Mouse (Mus musculus) gastrocnemius, postnatal 10 days (tissue): Measurements from ENCODE around the gene Ube2j2. TPM values are rescaled to one million over a fixed set of nuclear protein-coding genes. Genes with fewer than 3 reads are reported as not detected.

Source experiments
- DNase-seq: peaks from one replicate; pipeline ENCODE4 v3.0.0; 2021; ENCODE audit warnings: mixed read lengths
- microRNA-seq, 2 experiments: library from miRNA; unstranded; fragments of <30 nt; microRNA quantifications; one replicate each; pipeline ENCODE4 v1.2.0; 2021
- total RNA-seq, 2 experiments: library from RNA; stranded (reverse); gene quantifications; 2 replicates each; pipeline ENCODE4 v1.2.3; 2021

The Ube2j2 gene
- total RNA-seq, 2 experiments from 2014 or later: 62.1 to 67.2 TPM

DNA sequence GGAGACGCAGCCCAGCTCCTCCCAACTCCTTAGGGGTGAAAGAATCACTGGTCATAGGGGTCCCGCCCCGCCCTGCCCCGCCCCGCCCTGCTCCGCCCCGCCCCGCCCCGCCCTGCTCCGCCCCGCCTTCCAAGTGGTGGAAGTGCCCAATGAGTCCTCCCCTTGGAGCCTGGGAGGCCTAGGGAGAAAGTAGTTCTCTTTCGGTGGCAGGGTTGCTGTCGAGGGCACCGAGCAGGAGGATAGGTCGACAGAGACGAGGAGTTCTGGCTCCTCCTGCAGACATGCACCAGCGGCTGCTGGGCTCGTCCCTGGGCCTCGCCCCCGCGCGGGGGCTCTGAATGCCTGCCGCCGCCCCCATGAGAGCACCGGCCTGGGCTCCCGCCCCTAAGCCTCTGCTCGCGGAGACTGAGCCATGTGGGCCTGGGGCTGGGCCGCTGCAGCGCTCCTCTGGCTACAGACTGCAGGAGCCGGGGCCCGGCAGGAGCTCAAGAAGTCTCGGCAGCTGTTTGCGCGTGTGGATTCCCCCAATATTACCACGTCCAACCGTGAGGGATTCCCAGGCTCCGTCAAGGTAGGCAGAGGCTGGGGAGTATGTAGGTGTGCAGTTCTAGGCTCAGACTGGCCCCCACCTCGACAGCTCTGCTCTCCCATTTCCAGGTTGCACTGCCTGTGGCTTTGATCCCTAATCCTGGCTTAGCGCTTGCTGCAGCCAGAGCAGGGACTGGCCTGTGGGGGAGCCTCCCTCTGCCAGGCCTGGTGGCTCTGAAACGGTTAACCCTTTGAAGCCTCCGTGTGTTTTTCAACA, 18.7 kb downstream of the Ube2j2 start, which contains the start of gene C1qtnf12:
Gene C1qtnf12 (plus strand): TSS at position 152 of the 805 bp plus-strand sequence.
- peak; percentile 45 for DNase-seq

DNA sequence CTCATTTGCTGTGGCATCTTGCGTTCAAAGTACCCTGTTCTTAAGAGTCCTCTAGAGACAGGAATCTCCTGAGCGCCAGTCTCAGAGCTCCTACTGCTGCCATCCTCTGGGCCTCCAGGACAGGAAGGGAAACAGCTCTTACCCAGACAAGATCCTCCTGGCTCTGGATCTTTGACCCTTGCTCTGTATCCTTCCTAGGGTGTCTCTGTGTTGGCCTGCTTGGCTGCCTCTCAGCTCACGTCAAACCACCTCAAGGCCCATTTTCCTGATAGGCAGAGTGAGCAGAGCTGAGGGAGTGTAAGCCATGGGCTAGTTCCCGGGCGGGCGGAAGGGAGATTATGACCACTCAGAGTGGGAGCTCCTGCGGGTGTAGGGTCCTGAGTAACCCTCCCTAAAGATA, 19.5 kb downstream of the Ube2j2 start:
- DNase-seq: no peak

DNA sequence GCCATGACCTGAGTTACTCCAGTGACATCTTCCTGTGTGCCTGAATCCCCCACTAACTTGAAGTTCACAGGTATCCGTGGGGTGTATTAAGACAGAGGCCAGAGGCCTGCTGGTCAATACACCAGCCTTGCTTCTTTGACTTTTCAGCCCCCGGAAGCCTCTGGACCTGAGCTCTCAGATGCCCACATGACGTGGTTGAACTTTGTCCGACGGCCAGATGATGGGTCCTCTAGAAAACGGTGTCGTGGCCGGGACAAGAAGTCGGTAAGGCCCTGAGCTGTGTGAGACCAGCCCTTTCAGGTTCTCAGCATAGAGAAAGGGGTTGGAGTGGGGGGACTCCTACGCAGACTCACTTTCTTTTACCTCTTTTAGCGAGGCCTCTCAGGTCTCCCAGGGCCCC, 20.8 kb downstream of the Ube2j2 start:
- DNase-seq: no peak

DNA sequence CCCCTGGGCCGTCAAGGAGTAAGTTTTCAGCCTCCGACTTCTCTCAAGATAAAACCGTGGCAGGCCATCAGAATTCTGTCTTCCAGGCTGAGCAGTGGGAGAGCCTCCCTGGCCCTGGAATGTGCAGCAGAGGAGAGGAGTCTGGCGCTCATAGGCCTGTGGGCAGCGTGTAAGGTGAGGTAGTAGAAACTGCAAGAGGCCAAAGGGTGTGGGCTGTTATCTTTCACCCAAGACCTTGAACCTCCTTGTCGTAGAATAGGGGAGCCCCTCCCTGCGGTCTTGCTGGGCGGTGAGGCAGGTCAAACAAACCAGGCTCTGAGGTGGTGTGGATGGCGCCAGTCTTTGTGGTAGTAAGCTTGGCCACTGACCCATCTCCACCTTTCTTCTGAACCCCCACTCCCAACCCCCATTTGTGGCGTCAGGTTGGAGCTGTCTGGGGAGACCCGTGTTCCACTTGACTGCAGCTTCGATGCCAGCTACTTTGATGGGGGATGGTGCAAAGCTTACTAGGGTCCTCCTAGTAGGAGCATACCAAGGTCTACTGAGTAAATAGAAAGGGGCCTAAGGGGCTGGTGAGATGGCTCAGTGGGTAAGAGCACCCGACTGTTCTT, 25.5 kb downstream of the Ube2j2 start:
- no peak for DNase-seq

DNA sequence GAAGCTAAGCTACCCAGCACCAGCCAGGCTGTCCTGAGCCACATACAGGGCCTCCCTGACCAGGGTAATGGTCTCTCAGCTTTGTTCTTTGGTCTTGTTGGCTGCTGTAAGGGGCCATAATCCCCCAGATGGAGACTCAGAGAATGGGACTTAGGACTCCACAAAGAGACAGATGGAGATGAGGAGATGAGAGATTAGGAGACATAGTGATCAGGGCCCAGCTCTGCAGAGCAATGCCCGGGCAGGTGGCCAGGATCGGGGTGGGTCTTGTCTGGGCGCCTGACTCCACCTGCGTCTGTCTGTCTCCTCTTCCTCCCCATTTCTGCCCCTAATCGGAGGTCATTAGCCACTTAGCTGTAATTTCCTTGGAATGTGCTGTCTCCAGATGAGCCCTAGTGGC, 26.7 kb downstream of the Ube2j2 start:
- peak; percentile 26 for DNase-seq

DNA sequence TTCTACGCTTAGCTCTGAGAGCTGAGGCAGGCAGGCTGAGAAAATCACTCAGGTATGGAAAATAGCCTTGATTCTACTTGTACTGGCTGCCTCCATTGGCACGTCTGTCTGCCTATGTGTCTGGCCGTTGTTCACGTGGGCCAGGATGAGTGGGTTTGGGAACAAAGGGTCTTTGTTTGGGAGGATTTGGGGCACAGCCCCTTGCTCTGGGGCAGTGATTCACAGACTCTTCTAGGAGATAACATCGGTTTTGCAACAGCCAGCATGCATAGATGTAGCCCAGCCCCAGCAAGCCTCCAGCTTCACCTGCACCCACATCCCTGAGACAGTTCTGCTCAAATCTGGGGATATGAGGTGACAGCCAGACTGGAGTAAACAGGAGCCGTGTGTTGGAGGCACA, 29.0 kb downstream of the Ube2j2 start:
- no peak for DNase-seq

DNA sequence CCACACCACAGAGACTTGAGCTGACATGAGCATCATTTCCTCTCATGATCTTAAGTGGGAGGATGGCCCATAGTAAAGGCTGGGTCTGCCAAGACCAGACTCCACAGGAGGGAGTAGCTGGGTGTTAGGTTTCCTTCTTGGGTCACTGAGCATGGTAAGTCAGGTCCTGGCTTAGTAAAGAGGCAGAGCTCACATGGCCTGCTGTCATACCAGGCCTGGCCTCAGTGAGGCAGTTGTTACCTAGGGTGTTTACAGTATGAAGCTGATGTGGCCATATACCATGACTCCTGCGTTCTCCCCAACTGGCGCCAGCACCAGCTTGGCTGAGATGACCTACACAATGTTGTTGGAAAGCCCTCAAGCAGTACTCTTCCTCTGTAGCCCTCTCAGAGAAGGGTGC, 29.6 kb downstream of the Ube2j2 start:
- no peak for DNase-seq

DNA sequence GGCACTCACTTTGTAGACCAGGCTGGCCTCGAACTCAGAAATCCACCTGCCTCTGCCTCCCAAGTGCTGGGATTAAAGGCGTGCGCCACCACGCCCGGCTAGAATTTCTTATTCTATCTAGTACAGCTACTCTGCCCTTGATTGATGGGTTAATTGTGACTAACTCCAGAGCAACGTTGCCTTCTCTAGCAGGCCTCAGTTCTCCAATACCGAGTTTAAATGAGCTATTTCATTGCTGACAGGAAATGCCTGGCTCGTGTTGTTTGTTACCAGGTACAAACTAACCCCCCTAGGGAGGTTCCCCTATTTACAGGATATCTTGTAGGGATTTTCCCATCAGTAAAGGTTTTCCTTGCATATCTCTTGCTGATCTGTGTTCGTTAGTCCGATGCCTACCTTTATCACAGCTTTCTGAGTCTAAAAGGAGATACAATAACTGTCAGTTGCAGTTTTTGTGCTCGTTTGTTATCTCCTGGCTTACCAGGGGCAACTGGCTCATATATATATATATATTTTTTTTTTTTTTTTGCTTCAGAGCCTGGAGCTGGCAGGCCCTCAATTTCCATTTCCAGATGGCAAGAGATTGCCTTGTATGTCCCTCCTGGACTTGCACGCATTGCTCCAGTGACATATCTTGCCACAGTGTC, 37.9 kb downstream of the Ube2j2 start:
- DNase-seq: no peak

DNA sequence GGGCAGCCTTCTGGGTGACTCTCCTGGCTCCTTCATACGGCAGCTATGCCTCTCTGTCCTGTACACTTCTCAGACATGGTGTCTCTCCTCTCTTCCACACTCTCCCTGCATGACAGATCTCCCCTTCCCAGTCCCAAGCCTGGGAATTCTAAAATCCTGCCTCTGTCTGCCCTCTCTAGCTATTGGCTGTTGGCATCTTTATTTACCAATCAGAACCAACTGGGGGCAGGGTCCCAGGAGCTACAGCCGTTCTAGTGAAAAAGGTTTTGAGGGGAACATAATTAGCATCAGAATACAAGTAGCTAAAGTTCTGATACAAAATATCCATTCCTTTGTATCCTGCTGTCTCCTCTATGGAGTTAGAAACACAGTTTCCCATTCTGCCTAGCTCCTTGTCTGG, 40.2 kb downstream of the Ube2j2 start:
- DNase-seq: no peak

DNA sequence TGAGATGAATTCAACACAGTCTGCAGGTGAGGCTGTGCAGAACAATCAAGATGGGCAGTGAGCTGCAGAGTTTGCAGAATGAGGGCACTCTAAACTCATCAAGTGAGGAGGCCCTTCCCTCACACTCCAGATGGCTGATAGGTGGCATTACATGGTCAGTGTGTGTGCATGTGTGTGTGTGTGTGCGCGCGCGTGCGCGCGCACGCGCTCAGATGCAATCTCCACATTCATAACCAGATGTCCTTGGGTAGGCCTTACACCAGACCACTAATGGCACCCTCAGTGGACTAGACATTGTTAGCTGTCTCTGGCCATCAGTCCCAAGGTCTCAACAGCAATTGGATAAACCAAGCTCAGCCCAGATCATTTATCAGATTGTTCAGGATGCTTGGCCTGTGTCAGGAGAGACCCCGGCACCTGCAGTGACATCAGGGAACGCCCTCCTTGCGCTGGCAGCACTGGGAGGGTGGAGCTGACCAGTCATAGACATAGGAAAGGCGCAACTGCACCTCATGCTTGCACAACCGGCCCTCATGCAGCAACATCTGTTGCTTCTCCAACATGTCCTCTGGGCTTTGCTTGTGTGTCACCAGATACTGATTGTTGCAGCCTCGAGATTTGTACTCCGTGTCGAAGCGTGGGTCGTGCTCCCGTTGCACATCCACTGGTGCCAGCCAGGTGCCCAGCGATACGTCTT, 47.7 kb downstream of the Ube2j2 start:
- DNase-seq: no peak

DNA sequence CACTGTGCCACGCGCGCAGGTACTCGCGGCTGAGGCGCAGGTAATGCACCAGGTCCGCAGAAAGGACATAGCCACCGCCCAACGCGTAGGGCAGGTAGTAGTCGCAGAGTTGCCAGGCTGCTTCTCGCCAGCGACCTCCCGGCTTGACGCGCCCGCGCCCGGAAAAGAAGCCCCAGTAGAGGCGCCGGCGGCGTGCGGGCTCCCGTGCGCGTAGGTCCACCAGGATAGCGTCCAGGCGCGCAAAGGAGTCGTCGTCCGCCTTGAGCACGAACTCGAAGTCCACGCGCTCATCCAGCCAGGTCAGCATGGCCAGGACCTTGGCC, 48.2 kb downstream of the Ube2j2 start:
- DNase-seq: no peak

DNA sequence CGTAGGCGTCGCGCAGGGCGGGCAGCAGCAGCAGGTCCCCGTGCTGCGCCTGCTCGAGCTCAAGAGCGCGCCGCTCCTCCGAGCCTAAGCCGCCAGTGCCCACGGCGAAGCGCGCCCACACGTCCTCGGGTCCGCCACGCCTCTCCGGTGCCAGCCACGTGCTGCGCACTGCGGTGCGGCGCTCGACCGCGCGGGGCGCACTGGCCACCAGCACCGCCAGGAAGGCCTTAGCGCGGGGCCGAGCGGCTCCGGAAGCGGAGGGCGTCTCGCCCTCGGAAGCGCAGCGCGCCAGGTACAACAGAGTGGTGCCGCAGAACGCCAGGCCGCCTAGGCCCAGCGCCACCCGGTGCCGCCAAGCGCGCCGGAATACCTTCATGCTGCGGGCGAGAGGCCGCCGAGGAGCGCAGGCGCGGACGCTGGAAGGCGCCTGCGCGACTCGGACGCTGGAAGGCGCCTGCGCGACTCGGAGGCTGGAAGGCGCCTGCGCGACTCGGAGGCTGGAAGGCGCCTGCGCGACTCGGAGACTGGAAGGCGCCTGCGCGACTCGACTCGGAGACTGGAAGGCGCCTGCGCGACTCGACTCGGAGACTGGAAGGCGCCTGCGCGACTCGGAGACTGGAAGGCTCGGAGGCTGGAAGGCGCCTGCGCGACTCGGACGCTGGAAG, 48.7 kb downstream of the Ube2j2 start, which contains the start of the genes B3galt6 and Sdf4:
Gene B3galt6 (minus strand): TSS at position 409 of the 665 bp plus-strand sequence.
Gene Sdf4 (plus strand): TSS at position 632 of the 665 bp plus-strand sequence.
- peak; percentile 84 for DNase-seq

DNA sequence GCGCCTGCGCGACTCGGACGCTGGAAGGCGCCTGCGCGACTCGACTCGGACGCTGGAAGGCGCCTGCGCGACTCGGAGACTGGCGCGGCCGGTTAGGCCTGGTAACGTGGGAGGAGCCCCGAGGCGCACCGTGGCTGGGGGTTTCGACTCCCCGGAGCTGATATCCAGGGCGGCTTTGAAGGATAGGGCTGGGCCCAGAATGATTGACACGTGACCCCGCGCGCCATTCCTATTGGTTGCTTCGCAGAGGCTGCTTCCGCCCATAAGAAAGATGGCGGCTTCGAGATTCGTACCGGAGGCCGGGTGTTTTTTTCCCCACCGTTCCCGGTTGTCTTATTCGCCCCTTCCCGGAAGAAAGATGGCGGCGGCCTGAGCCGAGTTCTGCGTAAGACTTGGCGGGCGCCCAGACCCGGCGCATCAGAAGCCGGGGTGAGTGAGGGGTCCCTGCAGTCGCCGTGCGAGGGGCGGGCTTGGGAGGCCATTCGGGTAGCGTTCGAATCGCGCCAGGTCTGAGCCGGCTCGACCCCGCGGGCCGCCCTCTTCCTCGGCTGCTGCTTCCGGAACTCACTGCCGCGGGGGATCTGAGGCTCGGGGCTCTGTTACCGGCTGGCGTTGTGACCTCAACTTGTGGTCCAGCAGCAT, 49.4 kb downstream of the Ube2j2 start:
- peak; percentile 96 for DNase-seq

DNA sequence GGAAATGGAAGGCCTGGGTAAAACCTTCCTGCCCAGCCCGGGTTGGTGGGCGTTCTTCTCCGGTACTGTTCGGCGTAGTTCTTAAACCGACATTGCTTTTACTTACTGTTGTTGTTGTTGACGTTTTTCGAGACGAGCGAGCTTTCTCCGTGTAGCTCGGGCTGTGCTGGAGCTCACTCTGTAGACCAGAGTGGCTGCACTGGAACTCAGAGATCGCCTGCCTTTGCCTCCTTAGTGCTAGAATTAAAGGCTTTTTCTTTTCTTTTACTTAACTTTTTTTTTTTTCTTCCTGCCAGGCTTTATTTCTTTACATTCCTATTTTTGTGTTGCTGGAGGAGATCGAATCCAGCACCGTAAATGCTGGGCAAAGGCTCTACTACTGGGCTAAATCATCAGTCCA, 50.0 kb downstream of the Ube2j2 start:
- no peak for DNase-seq

DNA sequence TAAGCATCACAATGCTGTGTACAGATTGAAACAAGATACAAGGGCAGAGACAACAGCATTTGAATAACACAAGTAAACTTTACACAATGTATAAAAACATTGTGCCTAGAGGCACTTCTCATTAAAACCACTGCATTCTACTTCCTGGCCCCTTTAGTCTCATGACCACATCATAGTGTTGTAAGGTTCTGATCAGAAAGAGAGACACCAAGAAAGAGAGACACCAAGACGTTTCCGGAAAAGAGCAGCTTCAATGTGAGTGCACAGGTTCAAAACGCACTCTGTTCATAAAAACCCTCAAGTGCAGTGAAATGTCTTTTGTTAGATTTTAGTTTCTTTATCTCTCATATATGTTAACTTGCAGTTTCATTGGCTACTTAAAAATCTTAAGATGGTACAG, 60.5 kb downstream of the Ube2j2 start:
- no peak for DNase-seq

DNA sequence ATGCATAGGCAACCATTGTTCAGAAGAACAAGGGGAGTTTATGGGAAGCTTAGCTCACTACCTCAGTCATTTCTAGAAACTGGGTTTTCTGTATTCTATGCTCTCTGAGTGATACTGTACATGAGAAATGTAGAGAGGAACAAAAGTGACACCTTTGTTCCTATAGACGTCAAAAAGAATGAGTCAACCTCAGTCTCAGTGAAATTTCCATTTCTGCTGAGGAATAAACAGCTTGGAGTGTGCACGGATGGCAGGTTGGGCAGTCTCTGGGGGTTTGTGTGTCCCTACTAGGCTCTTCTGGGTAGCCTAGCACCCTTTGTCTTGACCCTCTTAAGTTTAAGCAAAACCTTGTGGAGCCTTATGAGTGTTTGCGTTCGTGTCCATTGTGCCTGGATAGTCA, 64.7 kb downstream of the Ube2j2 start:
- no peak for DNase-seq

Small RNAs within 50 kb of the gene (microRNA-seq; reads per million reads assigned to microRNA genes)
- 0 reads per million in 2 experiments for gene Gm22991

Other genes starting within 250 kb of the Ube2j2 start
- gene Fndc10, start 249.5 kb upstream of the Ube2j2 start, total RNA-seq: 1 to 10 TPM; 5.8 to 7.9 TPM
- 10 to 100 TPM; 50.8 to 51.4 TPM for gene Ssu72, start 239.0 kb upstream of the Ube2j2 start, total RNA-seq
- gene Tmem240, start 209.0 kb upstream of the Ube2j2 start, total RNA-seq: 1 to 10 TPM in 1 of 2 experiments, under 1 TPM in 1; 0.49 to 1.0 TPM
- gene Atad3a, start 182.7 kb upstream of the Ube2j2 start, total RNA-seq: 10 to 100 TPM; 30.4 to 39.3 TPM
- 10 to 100 TPM; 16.8 to 21.5 TPM for gene Vwa1, start 169.1 kb upstream of the Ube2j2 start, total RNA-seq
- 1 to 10 TPM; 2.4 to 4.0 TPM for gene Tmem88b, start 158.0 kb upstream of the Ube2j2 start, total RNA-seq
- not detected for gene Ankrd65, start 153.4 kb upstream of the Ube2j2 start, total RNA-seq
- gene Mrpl20, start 141.0 kb upstream of the Ube2j2 start, total RNA-seq: 10 to 100 TPM; 56.6 to 58.0 TPM
- 10 to 100 TPM; 31.0 to 47.8 TPM for gene Ccnl2, start 131.3 kb upstream of the Ube2j2 start, total RNA-seq
- 10 to 100 TPM; 85.0 to 93.2 TPM for gene Aurkaip1, start 112.6 kb upstream of the Ube2j2 start, total RNA-seq
- 100 to 1,000 TPM; 112 to 136 TPM for gene Mxra8, start 104.2 kb upstream of the Ube2j2 start, total RNA-seq
- 10 to 100 TPM; 96.4 to 99.6 TPM for gene Dvl1, start 96.4 kb upstream of the Ube2j2 start, total RNA-seq
- under 1 TPM; 0.11 to 0.26 TPM for gene Tas1r3, start 80.5 kb upstream of the Ube2j2 start, total RNA-seq
- 10 to 100 TPM; 13.6 to 20.5 TPM for gene Cptp, start 74.4 kb upstream of the Ube2j2 start, total RNA-seq
- 10 to 100 TPM; 18.9 to 21.7 TPM for gene Ints11, start 74.3 kb upstream of the Ube2j2 start, total RNA-seq
- gene Pusl1, start 52.0 kb upstream of the Ube2j2 start, total RNA-seq: 10 to 100 TPM; 16.9 to 23.6 TPM
- gene Acap3, start 52.0 kb upstream of the Ube2j2 start, total RNA-seq: 10 to 100 TPM; 13.8 to 23.1 TPM
- gene C1qtnf12, start 18.5 kb downstream of the Ube2j2 start, total RNA-seq: 10 to 100 TPM; 20.8 to 23.1 TPM
- 1 to 10 TPM; 3.1 to 3.8 TPM for gene B3galt6, start 48.8 kb downstream of the Ube2j2 start, total RNA-seq
- gene Sdf4, start 49.0 kb downstream of the Ube2j2 start, total RNA-seq: 10 to 100 TPM; 87.9 to 96.0 TPM
- gene Tnfrsf4, start 70.0 kb downstream of the Ube2j2 start, total RNA-seq: under 1 TPM; 0.31 to 0.93 TPM
- gene Tnfrsf18, start 82.3 kb downstream of the Ube2j2 start, total RNA-seq: under 1 TPM in 1 of 2 experiments, not detected in 1; 0.36 TPM
- gene Ttll10, start 115.6 kb downstream of the Ube2j2 start, total RNA-seq: not detected
- 1 to 10 TPM; 3.0 to 5.8 TPM for gene 9430015G10Rik, start 166.2 kb downstream of the Ube2j2 start, total RNA-seq
- gene Rnf223, start 186.7 kb downstream of the Ube2j2 start, total RNA-seq: under 1 TPM; 0.14 to 0.16 TPM